Mouse (Mus musculus): Measurements from ENCODE around the gene Klf15. TPM values are rescaled to one million over a fixed set of nuclear protein-coding genes. Genes with fewer than 3 reads are reported as not detected.
A peak's percentile ranks its signal among the peaks of the same experiment; 100 is the strongest.

The Klf15 gene
- polyA plus RNA-seq, 1 experiment = 15.1 TPM

GRCm38 (mm10) chr6:90513074-90513856 lies 50.9 kb downstream of the Klf15 start:
- TF ChIP-seq POLR2A (IDR thresholded peaks at IDR 0.05; ENCODE audit: low read depth, low read length) (no peak), CTCF (IDR thresholded peaks at IDR 0.05; ENCODE audit: extremely low read depth, insufficient read length, insufficient replicate concordance, low read depth, low read length) (no peak)
- 78% methylated on average over 5 of the region's 5 CpGs for WGBS
- no peak overlapping the region for H3K4me3 ChIP-seq (ENCODE audit: low read depth, low read length)
- no peaks in the 10 kb centered on the region for H3K27me3 ChIP-seq (ENCODE audit: control insufficient read depth, insufficient read depth, low read length)
- no peaks in the 10 kb centered on the region for H3K36me3 ChIP-seq (ENCODE audit: control insufficient read depth, insufficient read depth, low read length)
- H3K4me1 ChIP-seq (ENCODE audit: control insufficient read depth, insufficient read depth, insufficient read length, low read length) = peaks cover 7% of the 10 kb centered on the region
- H3K27ac ChIP-seq (ENCODE audit: insufficient read depth, low read depth, low read length) = no peak overlapping the region

GRCm38 (mm10) chr6:90514369-90514768 lies 52.0 kb downstream of the Klf15 start:
- H3K36me3 ChIP-seq (ENCODE audit: control insufficient read depth, insufficient read depth, low read length) = no peaks in the 10 kb centered on the region
- H3K27ac ChIP-seq (ENCODE audit: insufficient read depth, low read depth, low read length) = no peak overlapping the region
- 0 out of 2 replicates have a peak, but pooled peaks cover 2% of the 10 kb centered on the region for H3K4me1 ChIP-seq (ENCODE audit: control insufficient read depth, insufficient read depth, insufficient read length, low read length)
- no peak overlapping the region for H3K4me3 ChIP-seq (ENCODE audit: low read depth, low read length)
- TF ChIP-seq CTCF (IDR thresholded peaks at IDR 0.05; ENCODE audit: extremely low read depth, insufficient read length, insufficient replicate concordance, low read depth, low read length) = no peak
- no peak for TF ChIP-seq POLR2A (IDR thresholded peaks at IDR 0.05; ENCODE audit: low read depth, low read length)
- H3K27me3 ChIP-seq (ENCODE audit: control insufficient read depth, insufficient read depth, low read length) = no peaks in the 10 kb centered on the region

- WGBS = 19% methylated on average over 4 of the region's 4 CpGs
- no peak overlapping the region for H3K27ac ChIP-seq (ENCODE audit: insufficient read depth, low read depth, low read length)
- no peaks in the 10 kb centered on the region; the same call in 1 of the 2 replicates for H3K27me3 ChIP-seq (ENCODE audit: control insufficient read depth, insufficient read depth, low read length)
- TF ChIP-seq CTCF (IDR thresholded peaks at IDR 0.05; ENCODE audit: extremely low read depth, insufficient read length, insufficient replicate concordance, low read depth, low read length) (peak; percentile 93), POLR2A (IDR thresholded peaks at IDR 0.05; ENCODE audit: low read depth, low read length) (no peak)
- H3K36me3 ChIP-seq (ENCODE audit: control insufficient read depth, insufficient read depth, low read length) = no peaks in the 10 kb centered on the region
- H3K4me3 ChIP-seq (ENCODE audit: low read depth, low read length) = no peak overlapping the region
- H3K4me1 ChIP-seq (ENCODE audit: control insufficient read depth, insufficient read depth, insufficient read length, low read length) = 0 out of 2 replicates have a peak, but pooled peaks cover 2% of the 10 kb centered on the region
These were observed 52.6 kb downstream of the Klf15 start for GRCm38 (mm10) chr6:90514883-90515405.

- WGBS = 29% methylated on average over 3 of the region's 3 CpGs
- Histone ChIP-seq H3K4me1 (ENCODE audit: control insufficient read depth, insufficient read depth, insufficient read length, low read length) (0 out of 2 replicates have a peak, but pooled peaks cover 2% of the 10 kb centered on the region), H3K36me3 (ENCODE audit: control insufficient read depth, insufficient read depth, low read length) (no peaks in the 10 kb centered on the region), H3K27ac (ENCODE audit: insufficient read depth, low read depth, low read length) (no peak overlapping the region), H3K4me3 (ENCODE audit: low read depth, low read length) (no peak overlapping the region), H3K27me3 (ENCODE audit: control insufficient read depth, insufficient read depth, low read length) (no peaks in the 10 kb centered on the region; the same call in 1 of the 2 replicates)
- TF ChIP-seq CTCF (IDR thresholded peaks at IDR 0.05; ENCODE audit: extremely low read depth, insufficient read length, insufficient replicate concordance, low read depth, low read length) = no peak
- no peak for TF ChIP-seq POLR2A (IDR thresholded peaks at IDR 0.05; ENCODE audit: low read depth, low read length)
These were observed 56.5 kb downstream of the Klf15 start for GRCm38 (mm10) chr6:90518892-90519291.

GRCm38 (mm10) chr6:90519375-90519774 lies 57.0 kb downstream of the Klf15 start:
- Histone ChIP-seq H3K4me1 (ENCODE audit: control insufficient read depth, insufficient read depth, insufficient read length, low read length) (0 out of 2 replicates have a peak, but pooled peaks cover 2% of the 10 kb centered on the region), H3K36me3 (ENCODE audit: control insufficient read depth, insufficient read depth, low read length) (no peaks in the 10 kb centered on the region), H3K4me3 (ENCODE audit: low read depth, low read length) (no peak overlapping the region), H3K27me3 (ENCODE audit: control insufficient read depth, insufficient read depth, low read length) (no peaks in the 10 kb centered on the region; the same call in 1 of the 2 replicates), H3K27ac (ENCODE audit: insufficient read depth, low read depth, low read length) (no peak overlapping the region)
- WGBS = 41% methylated on average over 5 of the region's 5 CpGs
- TF ChIP-seq CTCF (IDR thresholded peaks at IDR 0.05; ENCODE audit: extremely low read depth, insufficient read length, insufficient replicate concordance, low read depth, low read length) (no peak), POLR2A (IDR thresholded peaks at IDR 0.05; ENCODE audit: low read depth, low read length) (no peak)

Other genes starting within 250 kb of the Klf15 start
- not detected in 2 replicates for gene Vmn1r53, start 238.1 kb upstream of the Klf15 start, polyA plus RNA-seq (2012; rRNA removed)
- not detected in 2 replicates for gene Vmn1r54, start 216.3 kb upstream of the Klf15 start, polyA plus RNA-seq (2012; rRNA removed)
- gene BC048671, start 161.4 kb upstream of the Klf15 start, polyA plus RNA-seq (2012; rRNA removed) = not detected in 2 replicates
- gene Chst13, start 137.4 kb upstream of the Klf15 start, polyA plus RNA-seq (2012; rRNA removed) = 0.09 and 0.52 TPM in 2 replicates
- not detected in 2 replicates for gene Uroc1, start 129.3 kb upstream of the Klf15 start, polyA plus RNA-seq (2012; rRNA removed)
- 14.5 and 26.8 TPM in 2 replicates for gene Zxdc, start 93.1 kb upstream of the Klf15 start, polyA plus RNA-seq (2012; rRNA removed)
- not detected in 2 replicates for gene Cfap100, start 33.8 kb upstream of the Klf15 start, polyA plus RNA-seq (2012; rRNA removed)
- 20.5 and 53.6 TPM in 2 replicates for gene Aldh1l1, start 23.9 kb downstream of the Klf15 start, polyA plus RNA-seq (2012; rRNA removed)
- 1.5 and 10.7 TPM in 2 replicates for gene Slc41a3, start 142.1 kb downstream of the Klf15 start, polyA plus RNA-seq (2012; rRNA removed)